32 mouse cellular contexts compared by ENCODE assay signal in genomic region chr2:91157002-91157752, GRCm38 (mm10). TPM values are rescaled to one million over a fixed set of nuclear protein-coding genes. Genes with fewer than 3 reads are reported as not detected.
DNase-seq lines count a peak whose midpoint lies in the region; ATAC-seq and TF ChIP-seq lines count a peak whose summit lies in the region.
"Had no signal": no experiment of that assay in that cellular context is flagged by ENCODE, and none has a peak within 500 bp of the region (broad histone marks: within the 10 kb centered on the region; RNA-seq: fewer than 3 reads in every experiment).

No protein-coding gene starts in this region.

- no peak overlapping the region for H3K9ac ChIP-seq in stomach, postnatal 0 days (ENCODE audit: low read length)
- H3K9ac ChIP-seq: embryonic facial prominence, embryonic 12.5 days; forebrain, embryonic 15.5 days; hindbrain, embryonic 13.5 days; kidney, embryonic 15.5 days; limb, embryonic 13.5 days; midbrain, embryonic 15.5 days had no signal

- 0 out of 2 replicates have a peak, but pooled peaks cover under 1% of the 10 kb centered on the region for H3K36me3 ChIP-seq in stomach, postnatal 0 days (ENCODE audit: control insufficient read depth, insufficient read depth, low read length)

- peaks cover 9% of the 10 kb centered on the region for H3K4me1 ChIP-seq in lung, adult 2 months (ENCODE audit: control insufficient read depth, insufficient read depth, low read length)
- H3K4me1 ChIP-seq in stomach, postnatal 0 days (replicated peaks; ENCODE audit: control insufficient read depth, insufficient read depth), result no peaks in the 10 kb centered on the region
- H3K4me1 ChIP-seq: embryonic facial prominence, embryonic 12.5 days; forebrain, embryonic 10.5 days; forebrain, embryonic 15.5 days; hindbrain, embryonic 13.5 days; kidney, embryonic 15.5 days; limb, embryonic 13.5 days; midbrain, embryonic 15.5 days had no signal

- no peaks in the 10 kb centered on the region for H3K9me3 ChIP-seq in stomach, postnatal 0 days (ENCODE audit: control insufficient read depth, low read length)
- H3K9me3 ChIP-seq: embryonic facial prominence, embryonic 12.5 days; forebrain, embryonic 10.5 days; forebrain, embryonic 15.5 days; hindbrain, embryonic 13.5 days; kidney, embryonic 15.5 days; limb, embryonic 13.5 days; midbrain, embryonic 10.5 days; midbrain, embryonic 15.5 days had no signal

- DNase-seq in lung, adult 2 months, result peak; percentile 3
- DNase-seq in lung, postnatal 14 days, result no peak
- peak; percentile 38 for DNase-seq in NIH3T3 (ENCODE audit: low read depth)
- DNase-seq in lung, postnatal 36 days, result peak; percentile 22
- no peak for DNase-seq in stomach, postnatal 0 days (ENCODE audit: low spot score)
- DNase-seq in cerebellum, postnatal 14 days, result no peak
- no peak for DNase-seq in thymus, postnatal 0 days (ENCODE audit: low spot score)
- DNase-seq: adrenal gland, adult 2 months; adrenal gland, postnatal 36 days; cerebellum, adult 2 months; cerebellum, postnatal 36 days; gastrocnemius, adult 2 months; gastrocnemius, postnatal 36 days; heart, adult 18-20 months; heart, postnatal 4 days; kidney, adult 11 months; kidney, postnatal 25 days; right cerebral cortex, adult 18-20 months; spleen, adult 18-20 months; thymus, postnatal 25 days had no signal

- no peak for TF ChIP-seq CTCF in lung, adult 2 months (IDR thresholded peaks at IDR 0.05; ENCODE audit: insufficient read depth, low read length)
- no peak for TF ChIP-seq CTCF in stomach, postnatal 0 days (IDR thresholded peaks at IDR 0.05; ENCODE audit: low read depth)

- no peak overlapping the region for H3K4me3 ChIP-seq in lung, adult 2 months (replicated peaks; ENCODE audit: extremely low read depth, low read depth, low read length)
- no peak overlapping the region for H3K4me3 ChIP-seq in stomach, postnatal 0 days (ENCODE audit: low read depth, low read length)
- H3K4me3 ChIP-seq: embryonic facial prominence, embryonic 12.5 days; forebrain, embryonic 10.5 days; forebrain, embryonic 15.5 days; gastrocnemius, adult 2 months; hindbrain, embryonic 13.5 days; kidney, embryonic 15.5 days; layer of hippocampus, adult 2 months; limb, embryonic 13.5 days; midbrain, embryonic 10.5 days; midbrain, embryonic 15.5 days had no signal

- peak; percentile 80 for ATAC-seq in stomach, postnatal 0 days (ENCODE audit: low FRiP score, low TSS enrichment)
- ATAC-seq: activated CD4-positive, CD25-positive, alpha-beta regulatory T cell, adult 4 months; forebrain, embryonic 15.5 days; midbrain, embryonic 15.5 days had no signal

- no peak for TF ChIP-seq POLR2A in lung, adult 2 months (IDR thresholded peaks at IDR 0.05; ENCODE audit: borderline replicate concordance, extremely low read depth, low read depth, low read length)

- H3K27ac ChIP-seq in stomach, postnatal 0 days (replicated peaks), result peak overlapping the region; percentile 77
- H3K27ac ChIP-seq: embryonic facial prominence, embryonic 12.5 days; forebrain, embryonic 10.5 days; forebrain, embryonic 15.5 days; gastrocnemius, adult 2 months; hindbrain, embryonic 13.5 days; kidney, embryonic 15.5 days; layer of hippocampus, adult 2 months; limb, embryonic 13.5 days; midbrain, embryonic 10.5 days; midbrain, embryonic 15.5 days had no signal

- no peak overlapping the region for H3K4me2 ChIP-seq in stomach, postnatal 0 days (replicated peaks; ENCODE audit: low read depth)
- H3K4me2 ChIP-seq: embryonic facial prominence, embryonic 12.5 days; forebrain, embryonic 15.5 days; heart, embryonic 11.5 days; hindbrain, embryonic 13.5 days; kidney, embryonic 15.5 days; limb, embryonic 13.5 days; liver, embryonic 11.5 days; midbrain, embryonic 15.5 days had no signal

- WGBS in lung, adult 2 months, result 50% methylated on average over 6 of the region's 6 CpGs
- WGBS in stomach, postnatal 0 days, result 22% methylated on average over 6 of the region's 6 CpGs

- TF ChIP-seq EP300 in stomach, postnatal 0 days (optimal IDR thresholded peaks at IDR 0.05), result no peak

- H3K27me3 ChIP-seq in stomach, postnatal 0 days (ENCODE audit: control insufficient read depth, insufficient read depth, low read length), result no peaks in the 10 kb centered on the region
- H3K27me3 ChIP-seq: embryonic facial prominence, embryonic 12.5 days; forebrain, embryonic 15.5 days; hindbrain, embryonic 13.5 days; kidney, embryonic 15.5 days; limb, embryonic 13.5 days; midbrain, embryonic 15.5 days had no signal

RNA-seq across cellular contexts. Expression of gene Madd, which starts 26.5 kb away (rescaled TPM):
- polyA plus RNA-seq in lung, adult 2 months (2012; rRNA removed), result 21.7 and 31.3 TPM in 2 replicates
- polyA plus RNA-seq in stomach, postnatal 0 days (2015; fragmentation: Nextera tagmentation; extraction: Ambion mirVana), result 7.5 and 8.7 TPM in 2 replicates
- polyA plus RNA-seq in thymus, postnatal 0 days (2015; fragmentation: Nextera tagmentation; extraction: Ambion mirVana), result 15.9 and 27.0 TPM in 2 replicates

RNA-seq across cellular contexts. Expression of gene Mybpc3, which starts 39.2 kb away (rescaled TPM):
- 7.0 and 11.2 TPM in 2 replicates for polyA plus RNA-seq in lung, adult 2 months (2012; rRNA removed)
- 0.02 and 0.07 TPM in 2 replicates for polyA plus RNA-seq in stomach, postnatal 0 days (2015; fragmentation: Nextera tagmentation; extraction: Ambion mirVana)
- polyA plus RNA-seq in thymus, postnatal 0 days (2015; fragmentation: Nextera tagmentation; extraction: Ambion mirVana), result 0.18 and 0.36 TPM in 2 replicates
- polyA plus RNA-seq: activated CD4-positive, CD25-positive, alpha-beta regulatory T cell, adult 4 months; adrenal gland, adult 2 months; forebrain, embryonic 10.5 days; forebrain, embryonic 15.5 days; limb, embryonic 13.5 days had no signal

RNA-seq across cellular contexts. Expression of gene Nr1h3, which starts 45.5 kb away (rescaled TPM):
- 97.4 and 102 TPM in 2 replicates for polyA plus RNA-seq in lung, adult 2 months (2012; rRNA removed)
- polyA plus RNA-seq in stomach, postnatal 0 days (2015; fragmentation: Nextera tagmentation; extraction: Ambion mirVana), result 1.8 and 2.2 TPM in 2 replicates
- polyA plus RNA-seq in thymus, postnatal 0 days (2015; fragmentation: Nextera tagmentation; extraction: Ambion mirVana), result 7.2 and 9.6 TPM in 2 replicates

RNA-seq across cellular contexts. Expression of gene Acp2, which starts 45.5 kb away (rescaled TPM):
- polyA plus RNA-seq in lung, adult 2 months (2012; rRNA removed), result 20.7 and 25.0 TPM in 2 replicates
- 11.6 and 13.5 TPM in 2 replicates for polyA plus RNA-seq in stomach, postnatal 0 days (2015; fragmentation: Nextera tagmentation; extraction: Ambion mirVana)
- 15.5 and 15.6 TPM in 2 replicates for polyA plus RNA-seq in thymus, postnatal 0 days (2015; fragmentation: Nextera tagmentation; extraction: Ambion mirVana)

Comparison
In these comparisons a context has a peak if more than half of its experiments do, and no peak if none do; other contexts are left out.
1. DNase-seq: peak in lung, adult 2 months (single experiment), NIH3T3 (single experiment) and lung, postnatal 36 days (single experiment); none in lung, postnatal 14 days (single experiment), stomach, postnatal 0 days (single experiment), cerebellum, postnatal 14 days (0 of 2) and thymus, postnatal 0 days (single experiment).